Mouse (Mus musculus): ENCODE measurements around the gene Eml1. TPM values are rescaled to one million over a fixed set of nuclear protein-coding genes. Genes with fewer than 3 reads are reported as not detected.

The Eml1 gene
- total and polyA plus RNA-seq, 2 experiments from 2014 or later: 61.3 to 69.3 TPM

DNA sequence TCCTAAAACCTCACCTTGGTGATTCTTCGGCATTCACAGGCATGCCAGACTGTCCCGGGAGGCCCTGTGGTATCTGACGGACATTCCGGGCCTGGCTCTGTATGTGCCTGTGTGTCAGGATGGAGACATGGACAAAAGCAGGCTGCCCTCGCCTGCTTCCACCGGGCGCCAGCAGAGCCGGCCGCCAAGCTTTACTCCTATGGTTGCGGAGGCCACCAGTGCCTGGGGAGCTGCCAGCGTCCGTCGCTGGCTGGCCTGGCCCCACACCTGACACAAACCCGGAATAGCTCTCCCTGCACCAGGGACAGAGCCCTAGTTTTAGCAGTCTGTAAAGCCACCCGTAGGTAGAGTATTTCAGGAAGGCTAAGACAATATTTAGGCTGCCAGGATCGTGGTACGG lies 1.5 kb downstream of the Eml1 start:
- 22% methylated on average over 17 of the region's 17 CpGs for WGBS
- TF ChIP-seq EP300 (IDR thresholded peaks at IDR 0.05; ENCODE audit: low read depth): no peak
- TF ChIP-seq CTCF (IDR thresholded peaks at IDR 0.05; ENCODE audit: low read depth): no peak
- peak overlapping the region; percentile 97 for H3K27ac ChIP-seq (ENCODE audit: low read depth)
- no peak; the same call in 1 of the 2 replicates for ATAC-seq (ENCODE audit: insufficient read depth, low read depth)
- H3K36me3 ChIP-seq (replicated peaks; ENCODE audit: control insufficient read depth, insufficient read depth, low read length): no peaks in the 10 kb centered on the region
- H3K27me3 ChIP-seq (ENCODE audit: control insufficient read depth, insufficient read depth, low read length): no peaks in the 10 kb centered on the region
- DNase-seq (ENCODE audit: low spot score): peak; percentile 50
- H3K4me2 ChIP-seq (ENCODE audit: low read depth, low read length): peak overlapping the region; percentile 66
- peaks cover 51% of the 10 kb centered on the region for H3K4me1 ChIP-seq (ENCODE audit: control insufficient read depth, insufficient read depth)
- H3K9me3 ChIP-seq (replicated peaks; ENCODE audit: control insufficient read depth, low read length): no peaks in the 10 kb centered on the region
- peak overlapping the region; percentile 57; the same call in 1 of the 2 replicates for H3K9ac ChIP-seq (replicated peaks; ENCODE audit: low read depth, low read length)
- peak overlapping the region; percentile 39 for H3K4me3 ChIP-seq (ENCODE audit: low read depth, low read length)

DNA sequence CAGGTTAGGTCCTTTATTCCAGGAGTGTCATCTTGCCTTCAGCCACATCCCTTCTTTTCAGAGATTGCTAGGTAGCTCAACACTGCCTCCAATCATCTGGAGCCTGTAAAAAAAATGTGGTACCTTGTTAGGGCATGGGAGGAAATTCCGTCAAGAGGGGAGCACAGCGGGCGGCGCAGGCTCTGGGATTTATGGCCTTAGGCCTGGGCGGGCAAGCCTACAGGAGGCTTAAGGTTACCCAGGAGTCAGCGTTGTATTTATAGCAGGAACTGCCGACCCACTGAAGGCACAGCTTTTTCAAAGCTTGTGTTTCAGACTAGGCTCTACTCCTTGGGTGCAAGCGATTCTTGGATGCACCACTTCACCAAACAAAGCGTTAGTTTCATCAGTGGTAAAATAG lies 2.9 kb downstream of the Eml1 start:
- Histone ChIP-seq H3K9me3 (replicated peaks; ENCODE audit: control insufficient read depth, low read length) (no peaks in the 10 kb centered on the region), H3K4me1 (ENCODE audit: control insufficient read depth, insufficient read depth) (peaks cover 46% of the 10 kb centered on the region), H3K4me2 (ENCODE audit: low read depth, low read length) (no peak overlapping the region), H3K27me3 (ENCODE audit: control insufficient read depth, insufficient read depth, low read length) (no peaks in the 10 kb centered on the region), H3K4me3 (ENCODE audit: low read depth, low read length) (no peak overlapping the region), H3K36me3 (replicated peaks; ENCODE audit: control insufficient read depth, insufficient read depth, low read length) (no peaks in the 10 kb centered on the region), H3K9ac (replicated peaks; ENCODE audit: low read depth, low read length) (no peak overlapping the region), H3K27ac (ENCODE audit: low read depth) (peak overlapping the region; percentile 97; the same call in 1 of the 2 replicates)
- DNase-seq (ENCODE audit: low spot score): no peak
- TF ChIP-seq CTCF (IDR thresholded peaks at IDR 0.05; ENCODE audit: low read depth): no peak
- TF ChIP-seq EP300 (IDR thresholded peaks at IDR 0.05; ENCODE audit: low read depth): no peak
- WGBS: 63% methylated on average over 9 of the region's 9 CpGs
- ATAC-seq (ENCODE audit: insufficient read depth, low read depth): no peak

DNA sequence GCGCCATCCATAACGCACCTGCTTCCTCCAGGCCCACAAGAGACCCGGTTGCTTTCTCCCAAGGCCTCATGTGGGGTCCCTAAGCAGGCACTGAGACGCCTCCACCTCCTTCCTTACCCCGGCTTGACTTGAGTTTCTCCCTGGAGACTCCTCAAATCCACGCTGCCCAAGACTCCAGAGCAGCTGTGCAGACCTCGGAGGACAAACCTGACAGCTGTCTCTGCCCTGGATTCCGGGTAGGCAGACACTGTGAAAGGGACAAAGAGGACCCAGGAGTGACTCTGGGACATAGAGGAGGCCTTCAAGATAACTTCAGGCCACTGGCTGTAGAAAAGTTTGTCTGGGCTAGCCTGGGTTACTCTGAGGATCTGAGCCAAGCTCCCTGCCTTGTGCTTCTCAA lies 3.9 kb downstream of the Eml1 start:
- DNase-seq (ENCODE audit: low spot score) (no peak), ATAC-seq (ENCODE audit: insufficient read depth, low read depth) (no peak)
- Histone ChIP-seq H3K9ac (replicated peaks; ENCODE audit: low read depth, low read length) (no peak overlapping the region), H3K4me2 (ENCODE audit: low read depth, low read length) (no peak overlapping the region), H3K4me3 (ENCODE audit: low read depth, low read length) (no peak overlapping the region), H3K27ac (ENCODE audit: low read depth) (no peak overlapping the region), H3K9me3 (replicated peaks; ENCODE audit: control insufficient read depth, low read length) (no peaks in the 10 kb centered on the region), H3K4me1 (ENCODE audit: control insufficient read depth, insufficient read depth) (peaks cover 40% of the 10 kb centered on the region), H3K27me3 (ENCODE audit: control insufficient read depth, insufficient read depth, low read length) (no peaks in the 10 kb centered on the region), H3K36me3 (replicated peaks; ENCODE audit: control insufficient read depth, insufficient read depth, low read length) (no peaks in the 10 kb centered on the region)
- no peak for TF ChIP-seq EP300 (IDR thresholded peaks at IDR 0.05; ENCODE audit: low read depth)
- TF ChIP-seq CTCF (IDR thresholded peaks at IDR 0.05; ENCODE audit: low read depth): no peak
- 75% methylated on average over 8 of the region's 8 CpGs for WGBS

DNA sequence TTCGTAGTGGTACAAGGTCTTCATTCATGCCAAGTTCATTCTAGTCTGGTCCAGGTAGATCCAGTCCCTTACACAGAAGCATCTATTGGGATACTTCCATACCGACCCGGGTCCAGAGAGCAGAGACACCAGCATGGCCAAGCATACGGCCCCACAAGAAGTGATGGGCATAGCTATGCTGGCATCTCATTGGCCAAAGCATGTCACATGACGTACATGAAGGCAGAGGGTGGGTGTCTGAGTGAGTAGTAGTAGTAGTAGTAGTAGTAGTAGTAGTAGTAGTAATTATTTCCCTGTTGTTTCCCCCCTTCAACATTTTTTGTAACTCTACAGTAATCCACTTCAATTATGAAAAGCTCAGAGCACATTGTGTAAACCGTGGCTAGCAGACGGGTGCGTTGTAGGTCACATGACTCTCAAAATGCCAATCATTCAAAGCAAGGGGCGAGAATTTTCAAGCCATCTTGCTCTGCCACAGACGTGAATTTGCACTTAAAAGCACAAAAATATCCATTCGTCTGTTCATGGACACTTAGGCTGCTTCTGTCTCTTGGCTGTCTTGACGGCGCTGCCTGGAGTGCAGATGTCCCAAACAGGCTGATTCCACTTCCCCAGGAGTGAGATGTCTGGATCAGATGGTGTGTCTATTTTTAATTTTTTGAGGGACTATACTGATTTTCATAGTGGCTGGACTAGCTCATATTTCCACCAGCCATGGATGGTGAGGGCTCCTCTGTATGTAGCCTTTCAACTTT lies 7.8 kb downstream of the Eml1 start:
- no peak for DNase-seq (ENCODE audit: low spot score)
- 82% methylated on average over 13 of the region's 13 CpGs for WGBS
- no peak overlapping the region for H3K9ac ChIP-seq (replicated peaks; ENCODE audit: low read depth, low read length)
- H3K9me3 ChIP-seq (replicated peaks; ENCODE audit: control insufficient read depth, low read length): no peaks in the 10 kb centered on the region
- H3K27ac ChIP-seq (ENCODE audit: low read depth): no peak overlapping the region
- no peaks in the 10 kb centered on the region for H3K27me3 ChIP-seq (ENCODE audit: control insufficient read depth, insufficient read depth, low read length)
- no peak for ATAC-seq (ENCODE audit: insufficient read depth, low read depth)
- TF ChIP-seq EP300 (IDR thresholded peaks at IDR 0.05; ENCODE audit: low read depth): no peak
- no peak for TF ChIP-seq CTCF (IDR thresholded peaks at IDR 0.05; ENCODE audit: low read depth)
- no peak overlapping the region for H3K4me2 ChIP-seq (ENCODE audit: low read depth, low read length)
- no peaks in the 10 kb centered on the region for H3K36me3 ChIP-seq (replicated peaks; ENCODE audit: control insufficient read depth, insufficient read depth, low read length)
- no peak overlapping the region for H3K4me3 ChIP-seq (ENCODE audit: low read depth, low read length)
- H3K4me1 ChIP-seq (ENCODE audit: control insufficient read depth, insufficient read depth): peaks cover 11% of the 10 kb centered on the region

DNA sequence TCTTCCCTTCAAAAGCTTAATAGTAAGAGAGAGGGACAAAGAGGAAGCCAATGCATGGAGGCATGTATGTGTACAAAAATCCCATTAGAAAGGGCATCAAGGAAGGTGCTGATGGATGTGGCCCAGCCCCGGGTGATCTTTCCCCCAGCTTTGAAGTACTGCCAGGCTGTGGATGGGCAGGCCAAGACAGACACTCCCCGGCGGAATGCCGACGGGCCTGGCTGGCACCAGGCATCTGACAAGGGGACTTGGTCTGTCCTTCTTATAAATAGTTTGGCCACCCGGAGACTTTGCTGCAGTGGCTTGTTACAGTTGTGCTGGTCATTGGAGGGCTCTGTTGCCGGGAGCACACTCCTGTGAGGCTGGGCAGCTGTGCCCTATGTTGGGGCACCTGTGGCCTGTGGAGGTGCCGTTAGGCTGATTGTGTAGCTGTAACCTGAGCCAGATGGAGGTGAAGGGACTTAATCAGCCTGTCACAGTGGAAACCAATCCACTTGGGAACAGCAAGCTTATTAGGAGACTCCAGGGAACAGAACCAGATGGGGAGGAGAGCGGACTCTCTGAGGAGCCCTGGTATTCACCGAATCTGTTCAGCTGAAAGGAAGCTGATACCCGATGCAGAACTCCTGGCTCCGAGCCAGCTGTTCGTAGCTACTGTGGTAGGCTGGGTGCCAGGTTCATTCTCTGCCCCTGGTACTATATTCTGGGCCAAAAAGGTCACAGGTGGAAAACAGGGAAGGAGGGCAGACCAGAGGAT lies 15.9 kb downstream of the Eml1 start:
- H3K27ac ChIP-seq (ENCODE audit: low read depth): peak overlapping the region; percentile 85
- 26% methylated on average over 13 of the region's 13 CpGs for WGBS
- H3K4me3 ChIP-seq (ENCODE audit: low read depth, low read length): no peak overlapping the region
- TF ChIP-seq CTCF (IDR thresholded peaks at IDR 0.05; ENCODE audit: low read depth) (no peak), EP300 (IDR thresholded peaks at IDR 0.05; ENCODE audit: low read depth) (no peak)
- H3K4me2 ChIP-seq (ENCODE audit: low read depth, low read length): peak overlapping the region; percentile 27
- DNase-seq (ENCODE audit: low spot score) (peak; percentile 44), ATAC-seq (ENCODE audit: insufficient read depth, low read depth) (peak; percentile 64)
- no peaks in the 10 kb centered on the region for H3K9me3 ChIP-seq (replicated peaks; ENCODE audit: control insufficient read depth, low read length)
- no peak overlapping the region for H3K9ac ChIP-seq (replicated peaks; ENCODE audit: low read depth, low read length)
- no peaks in the 10 kb centered on the region for H3K27me3 ChIP-seq (ENCODE audit: control insufficient read depth, insufficient read depth, low read length)
- H3K4me1 ChIP-seq (ENCODE audit: control insufficient read depth, insufficient read depth): peaks cover 16% of the 10 kb centered on the region
- H3K36me3 ChIP-seq (replicated peaks; ENCODE audit: control insufficient read depth, insufficient read depth, low read length): no peaks in the 10 kb centered on the region

Data from heart, postnatal 0 days (tissue).